15 mouse cellular contexts compared by ENCODE assay signal in the genomic region with DNA sequence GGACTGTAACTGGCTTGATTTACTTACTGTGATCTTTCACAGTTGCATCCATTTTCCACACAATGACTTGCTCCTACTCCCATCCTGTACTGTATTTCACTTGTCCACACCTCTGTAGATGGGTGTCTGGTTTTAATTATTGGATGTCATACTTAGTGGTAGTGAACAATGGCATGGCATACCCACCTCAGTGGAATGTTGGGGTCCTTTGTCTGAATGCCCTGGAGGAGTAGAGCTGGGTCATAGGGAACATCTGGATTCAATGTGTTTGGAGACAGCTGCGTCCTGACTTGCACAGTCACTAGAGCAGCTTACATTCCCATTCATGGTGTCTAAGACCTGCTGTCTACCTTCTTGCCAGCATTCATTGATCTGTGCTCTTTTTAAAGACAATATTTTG.
"Had no signal": no experiment of that assay in that cellular context is flagged by ENCODE, and none has a peak within 500 bp of the region (broad histone marks: within the 10 kb centered on the region; RNA-seq: fewer than 3 reads in every experiment).

No protein-coding gene starts in this region.

- H3K36me3 ChIP-seq: limb, embryonic 15.5 days; liver, embryonic 12.5 days; midbrain, embryonic 10.5 days; neural tube, embryonic 15.5 days had no signal

- DNase-seq: kidney, postnatal 10 days; kidney, postnatal 4 days; left cerebral cortex, postnatal 4 days; lung, embryonic 14.5 days; lung, postnatal 14 days; midbrain, embryonic 14.5 days; right cerebral cortex, adult 18-20 months; right cerebral cortex, postnatal 25 days; thymus, postnatal 4 days had no signal

- H3K27me3 ChIP-seq: limb, embryonic 15.5 days; liver, embryonic 12.5 days; neural tube, embryonic 15.5 days had no signal

- ATAC-seq: liver, embryonic 12.5 days had no signal

- H3K27ac ChIP-seq: layer of hippocampus, adult 2 months; limb, embryonic 15.5 days; liver, embryonic 12.5 days; midbrain, embryonic 10.5 days; neural tube, embryonic 15.5 days had no signal

- H3K4me2 ChIP-seq: limb, embryonic 15.5 days; liver, embryonic 12.5 days; lung, embryonic 14.5 days; neural tube, embryonic 15.5 days had no signal

- H3K4me3 ChIP-seq: layer of hippocampus, adult 2 months; limb, embryonic 15.5 days; liver, embryonic 12.5 days; midbrain, embryonic 10.5 days; myocyte; neural tube, embryonic 15.5 days had no signal

- H3K9ac ChIP-seq: limb, embryonic 15.5 days; liver, embryonic 12.5 days; lung, embryonic 14.5 days; neural tube, embryonic 15.5 days had no signal

- H3K4me1 ChIP-seq: limb, embryonic 15.5 days; liver, embryonic 12.5 days; midbrain, embryonic 10.5 days; neural tube, embryonic 15.5 days had no signal

- H3K9me3 ChIP-seq: limb, embryonic 15.5 days; liver, embryonic 12.5 days; midbrain, embryonic 10.5 days; neural tube, embryonic 15.5 days had no signal
